Mouse (Mus musculus) heart, embryonic 12.5 days (tissue): Measurements from ENCODE around the gene Dnase2b. TPM values are rescaled to one million over a fixed set of nuclear protein-coding genes. Genes with fewer than 3 reads are reported as not detected.

Experiments
- ATAC-seq: fragments of 200-750 bp; cut with Nextera tagmentation; 2 replicates; pipeline ENCODE4 v1.8.0; 2017; ENCODE audit warnings: moderate TSS enrichment, moderate library complexity; ENCODE audit not compliant: insufficient number of reproducible peaks, low FRiP score
- H3K27ac ChIP-seq: fragments of 300-500 bp; sonication (generic); 2 replicates; pipeline ENCODE4 v1.5.1; 2016; ENCODE audit warnings: mild to moderate bottlenecking, moderate library complexity; ENCODE audit not compliant: poor library complexity, severe bottlenecking
- H3K27me3 ChIP-seq: fragments of 300-500 bp; sonication (generic); replicated peaks from 2 replicates; pipeline ENCODE4 v1.6.1; 2016; ENCODE audit warnings: mild to moderate bottlenecking, moderate library complexity
- H3K36me3 ChIP-seq: fragments of 300-500 bp; sonication (generic); 2 replicates; pipeline ENCODE4 v1.6.1; 2016; ENCODE audit warnings: mild to moderate bottlenecking, moderate library complexity
- H3K4me1 ChIP-seq: fragments of 300-500 bp; sonication (generic); replicated peaks from 2 replicates; pipeline ENCODE4 v1.6.1; 2016; ENCODE audit warnings: mild to moderate bottlenecking
- H3K4me2 ChIP-seq: fragments of 300-500 bp; sonication (generic); 2 replicates; pipeline ENCODE4 v1.6.1; 2016; ENCODE audit warnings: mild to moderate bottlenecking, moderate library complexity
- H3K4me3 ChIP-seq: fragments of 300-500 bp; sonication (generic); 2 replicates; pipeline ENCODE4 v1.5.1; 2016; ENCODE audit warnings: mild to moderate bottlenecking
- H3K9ac ChIP-seq: fragments of 300-500 bp; sonication (generic); 2 replicates; pipeline ENCODE4 v1.6.1; 2016; ENCODE audit warnings: mild to moderate bottlenecking, moderate library complexity
- H3K9me3 ChIP-seq: fragments of 300-500 bp; sonication (generic); replicated peaks from 2 replicates; pipeline ENCODE4 v1.6.1; 2016; ENCODE audit warnings: mild to moderate bottlenecking, moderate library complexity
- WGBS: fragments of 180-500 bp; shearing (Covaris S2); methylation state at CpG from one replicate; pipeline ENCODE4 v1.1.7; 2016; 5-methylcytosine and 5-hydroxymethylcytosine counted together
- polyA plus RNA-seq: library from polyadenylated mRNA; unstranded; fragments of >200 nt; fragmentation: Nextera tagmentation; extraction: Ambion mirVana; gene quantifications from 2 replicates; pipeline ENCODE4 v1.2.1, GENCODE M21; 2016

The Dnase2b gene
- polyA plus RNA-seq, 1 experiment from 2014 or later = not detected

DNA sequence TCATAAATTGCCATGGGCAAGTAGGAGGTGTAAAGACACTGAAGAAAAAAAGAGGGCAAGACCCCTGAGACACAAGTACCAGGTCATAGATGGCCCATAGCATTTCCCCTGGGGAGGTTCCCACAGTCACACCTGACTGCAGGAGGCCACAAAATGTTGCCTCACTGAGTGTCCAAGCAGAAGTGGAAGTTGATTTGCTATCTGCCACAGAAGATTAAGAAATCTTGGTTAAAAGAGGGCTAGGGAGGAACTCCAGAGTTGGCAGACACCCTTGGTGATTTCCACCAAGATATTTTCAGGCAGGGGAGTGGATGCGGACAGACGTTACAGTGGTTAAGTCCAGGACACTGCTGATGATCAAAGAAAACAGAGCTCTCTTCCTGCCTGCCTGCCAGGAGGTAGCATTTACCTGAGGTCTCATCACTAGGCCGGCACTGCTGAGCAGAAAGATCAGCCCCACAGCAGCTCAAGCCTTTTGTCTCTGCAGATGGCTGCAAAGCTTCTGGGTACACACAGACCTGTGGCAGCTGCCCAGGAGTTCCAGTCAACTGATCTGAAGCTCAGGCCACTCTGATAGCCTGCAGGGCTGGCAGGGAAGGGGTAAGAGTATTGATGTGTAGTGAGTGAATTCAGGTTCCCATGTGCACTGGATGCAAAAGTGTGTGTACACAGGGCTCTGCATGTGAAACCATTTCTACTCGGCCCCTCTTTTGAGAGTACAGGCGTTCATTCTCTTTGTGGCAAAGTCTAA, 1.3 kb upstream of the Dnase2b start:
- no peak for ATAC-seq
- H3K9me3 ChIP-seq = no peaks in the 10 kb centered on the region
- peaks cover 9% of the 10 kb centered on the region; the same call in 1 of the 2 replicates for H3K4me1 ChIP-seq
- WGBS = 72% methylated on average over 5 of the region's 5 CpGs
- H3K27ac ChIP-seq = no peak overlapping the region
- H3K4me3 ChIP-seq = no peak overlapping the region
- no peak overlapping the region for H3K9ac ChIP-seq
- no peaks in the 10 kb centered on the region for H3K36me3 ChIP-seq
- no peak overlapping the region for H3K4me2 ChIP-seq
- H3K27me3 ChIP-seq = no peaks in the 10 kb centered on the region

GRCm38 (mm10) chr3:146611821-146612220, 3.6 kb downstream of the Dnase2b start:
- Histone ChIP-seq H3K9me3 (no peaks in the 10 kb centered on the region), H3K9ac (no peak overlapping the region), H3K27ac (no peak overlapping the region), H3K4me2 (no peak overlapping the region), H3K36me3 (no peaks in the 10 kb centered on the region), H3K4me1 (0 out of 2 replicates have a peak, but pooled peaks cover 3% of the 10 kb centered on the region), H3K27me3 (no peaks in the 10 kb centered on the region), H3K4me3 (no peak overlapping the region)
- WGBS = 61% methylated on average over 4 of the region's 4 CpGs
- ATAC-seq = no peak

- ATAC-seq = no peak
- Histone ChIP-seq H3K27ac (no peak overlapping the region), H3K27me3 (no peaks in the 10 kb centered on the region)
These were observed 4.1 kb downstream of the Dnase2b start for GRCm38 (mm10) chr3:146611261-146611660.

GRCm38 (mm10) chr3:146610322-146610721, 5.1 kb downstream of the Dnase2b start:
- Histone ChIP-seq H3K27me3 (no peaks in the 10 kb centered on the region), H3K9me3 (no peaks in the 10 kb centered on the region), H3K4me1 (0 out of 2 replicates have a peak, but pooled peaks cover 3% of the 10 kb centered on the region), H3K9ac (no peak overlapping the region), H3K4me2 (no peak overlapping the region), H3K36me3 (no peaks in the 10 kb centered on the region), H3K4me3 (no peak overlapping the region), H3K27ac (no peak overlapping the region)
- WGBS = 78% methylated on average over 10 of the region's 10 CpGs
- ATAC-seq = no peak

More at GRCm38 (mm10) chr3:146611261-146611660, 4.1 kb downstream of the Dnase2b start:
- WGBS = 82% methylated on average over 4 of the region's 4 CpGs
- no peak overlapping the region for H3K4me2 ChIP-seq
- no peak overlapping the region for H3K4me3 ChIP-seq
- no peaks in the 10 kb centered on the region for H3K9me3 ChIP-seq
- no peaks in the 10 kb centered on the region for H3K36me3 ChIP-seq
- 0 out of 2 replicates have a peak, but pooled peaks cover 3% of the 10 kb centered on the region for H3K4me1 ChIP-seq
- no peak overlapping the region for H3K9ac ChIP-seq

DNA sequence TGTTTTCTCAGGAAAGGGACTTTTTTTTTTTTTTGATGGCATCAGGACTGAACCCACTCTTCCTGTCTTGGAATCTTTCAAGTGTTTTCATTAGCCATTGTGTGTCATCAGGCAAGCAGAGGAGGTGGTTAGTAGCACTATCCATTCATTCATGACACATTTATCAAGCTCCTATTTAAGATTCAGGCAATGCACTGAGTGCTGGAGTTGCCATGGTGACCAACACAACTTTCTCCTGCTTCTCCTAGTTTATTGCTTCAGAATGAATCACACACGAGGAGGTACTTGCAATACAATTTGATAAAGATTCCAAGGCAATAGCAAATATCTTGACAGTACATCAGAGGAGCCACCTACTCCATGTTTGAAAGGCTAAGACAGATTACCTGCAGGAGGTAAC, 8.0 kb downstream of the Dnase2b start:
- H3K4me3 ChIP-seq = no peak overlapping the region
- ATAC-seq = no peak
- WGBS = 30% methylated on average over 1 of the region's 1 CpGs
- H3K27me3 ChIP-seq = no peaks in the 10 kb centered on the region
- H3K4me2 ChIP-seq = no peak overlapping the region
- no peaks in the 10 kb centered on the region for H3K9me3 ChIP-seq
- peaks cover 18% of the 10 kb centered on the region; the same call in 1 of the 2 replicates for H3K4me1 ChIP-seq
- no peak overlapping the region for H3K9ac ChIP-seq
- no peaks in the 10 kb centered on the region for H3K36me3 ChIP-seq
- H3K27ac ChIP-seq = no peak overlapping the region

DNA sequence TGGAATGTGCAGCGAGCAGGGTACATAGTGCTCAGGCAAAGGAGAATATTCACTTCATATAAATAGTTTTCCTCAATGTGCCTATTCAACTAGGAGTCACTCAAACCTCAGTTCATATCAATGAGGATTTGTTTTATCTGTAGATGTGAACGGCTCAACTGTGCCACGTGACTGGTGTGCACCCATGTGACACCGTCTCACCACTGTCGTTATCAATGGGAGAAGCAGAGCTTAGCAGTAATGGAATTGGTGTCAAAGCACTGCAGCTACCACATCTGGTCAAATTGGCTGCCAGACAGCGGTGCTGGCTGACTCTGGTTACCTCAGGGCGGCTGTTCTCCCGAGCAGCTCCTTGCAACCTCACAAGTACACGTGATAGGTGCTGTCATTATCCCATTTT, 10.7 kb downstream of the Dnase2b start:
- H3K4me2 ChIP-seq = no peak overlapping the region
- 58% methylated on average over 9 of the region's 9 CpGs for WGBS
- H3K4me3 ChIP-seq = no peak overlapping the region
- H3K36me3 ChIP-seq = no peaks in the 10 kb centered on the region
- no peak overlapping the region for H3K9ac ChIP-seq
- no peak for ATAC-seq
- no peaks in the 10 kb centered on the region for H3K9me3 ChIP-seq
- peaks cover 44% of the 10 kb centered on the region for H3K4me1 ChIP-seq
- H3K27ac ChIP-seq = no peak overlapping the region
- H3K27me3 ChIP-seq = no peaks in the 10 kb centered on the region

- H3K4me3 ChIP-seq = no peak overlapping the region
- ATAC-seq = no peak
- 83% methylated on average over 3 of the region's 3 CpGs for WGBS
These were observed 12.9 kb downstream of the Dnase2b start for GRCm38 (mm10) chr3:146602531-146602930.

GRCm38 (mm10) chr3:146601205-146601604, 14.2 kb downstream of the Dnase2b start:
- Histone ChIP-seq H3K27me3 (no peaks in the 10 kb centered on the region), H3K9ac (no peak overlapping the region), H3K4me1 (peaks cover 43% of the 10 kb centered on the region), H3K9me3 (no peaks in the 10 kb centered on the region), H3K4me2 (peak overlapping the region; percentile 17; the same call in 1 of the 2 replicates), H3K36me3 (no peaks in the 10 kb centered on the region), H3K4me3 (no peak overlapping the region), H3K27ac (peak overlapping the region; percentile 56)
- ATAC-seq = peak; percentile 54
- WGBS = 23% methylated on average over 2 of the region's 2 CpGs

More at GRCm38 (mm10) chr3:146602531-146602930, 12.9 kb downstream of the Dnase2b start:
- Histone ChIP-seq H3K27ac (no peak overlapping the region), H3K4me1 (peaks cover 45% of the 10 kb centered on the region), H3K9ac (no peak overlapping the region), H3K27me3 (no peaks in the 10 kb centered on the region), H3K4me2 (no peak overlapping the region), H3K36me3 (no peaks in the 10 kb centered on the region), H3K9me3 (no peaks in the 10 kb centered on the region)

DNA sequence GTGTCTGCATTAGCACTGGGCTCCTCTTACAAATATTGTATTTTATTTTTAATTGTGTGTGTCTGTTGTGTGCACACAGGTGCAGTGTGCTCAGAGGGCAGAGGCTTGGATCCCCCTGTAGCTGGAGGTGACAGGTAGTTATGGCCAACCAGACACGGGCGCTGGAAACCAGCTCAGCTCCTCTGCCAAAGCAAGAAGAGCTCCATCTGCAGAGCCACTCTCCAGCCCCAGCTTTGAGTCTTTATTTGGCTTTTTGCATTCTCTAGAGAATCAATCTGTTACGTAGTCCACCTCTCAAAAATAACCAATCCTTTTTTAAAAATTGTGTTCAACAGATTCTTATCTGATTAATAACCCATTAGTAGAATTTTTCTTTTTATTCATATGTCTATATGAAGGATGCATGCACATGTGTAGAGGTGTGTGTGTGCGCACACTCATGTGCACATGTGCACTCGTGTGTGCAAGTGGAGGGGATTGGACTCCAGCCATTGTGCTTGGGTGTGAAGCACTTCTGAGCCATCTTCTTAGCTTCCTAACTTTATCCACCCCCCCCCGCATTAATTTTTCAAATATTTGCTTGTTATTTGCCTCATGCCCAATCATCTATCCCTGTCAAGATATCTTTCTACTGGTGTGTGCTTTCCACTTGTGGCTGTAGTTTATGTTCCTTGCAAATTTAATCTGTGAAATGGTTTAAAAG, 16.0 kb downstream of the Dnase2b start:
- Histone ChIP-seq H3K9ac (no peak overlapping the region), H3K4me3 (no peak overlapping the region), H3K27me3 (no peaks in the 10 kb centered on the region), H3K27ac (no peak overlapping the region), H3K36me3 (no peaks in the 10 kb centered on the region), H3K4me1 (peaks cover 36% of the 10 kb centered on the region), H3K9me3 (no peaks in the 10 kb centered on the region), H3K4me2 (no peak overlapping the region)
- 88% methylated on average over 6 of the region's 6 CpGs for WGBS
- ATAC-seq = no peak

- H3K27ac ChIP-seq = no peak overlapping the region
- H3K9me3 ChIP-seq = no peaks in the 10 kb centered on the region
- H3K4me1 ChIP-seq = peaks cover 31% of the 10 kb centered on the region
- H3K4me3 ChIP-seq = no peak overlapping the region
- H3K9ac ChIP-seq = no peak overlapping the region
- no peak overlapping the region for H3K4me2 ChIP-seq
- 74% methylated on average over 6 of the region's 6 CpGs for WGBS
- H3K27me3 ChIP-seq = no peaks in the 10 kb centered on the region
- no peaks in the 10 kb centered on the region for H3K36me3 ChIP-seq
- no peak for ATAC-seq
These were observed 17.0 kb downstream of the Dnase2b start for GRCm38 (mm10) chr3:146598411-146598810.

- 85% methylated on average over 7 of the region's 7 CpGs for WGBS
These were observed 18.5 kb downstream of the Dnase2b start for GRCm38 (mm10) chr3:146596864-146597263.

More at GRCm38 (mm10) chr3:146596864-146597263, 18.5 kb downstream of the Dnase2b start:
- no peaks in the 10 kb centered on the region for H3K9me3 ChIP-seq
- H3K9ac ChIP-seq = no peak overlapping the region
- H3K27ac ChIP-seq = no peak overlapping the region
- peaks cover 23% of the 10 kb centered on the region for H3K4me1 ChIP-seq
- no peak overlapping the region for H3K4me3 ChIP-seq
- ATAC-seq = no peak
- H3K27me3 ChIP-seq = no peaks in the 10 kb centered on the region
- H3K4me2 ChIP-seq = no peak overlapping the region
- H3K36me3 ChIP-seq = no peaks in the 10 kb centered on the region
